Mouse (Mus musculus) midbrain, embryonic 10.5 days (tissue): Measurements from ENCODE around the gene Usp29. TPM values are rescaled to one million over a fixed set of nuclear protein-coding genes. Genes with fewer than 3 reads are reported as not detected.
A peak's percentile ranks its signal among the peaks of the same experiment; 100 is the strongest.
"Not testable (repeated sequence)": the region's sequence is repeated elsewhere in the genome, so short reads cannot be mapped to it uniquely, and the experiment has no call there.

Experiments used
- DNase-seq: peaks from one replicate; pipeline ENCODE4 v3.0.0-alpha.2; 2017; ENCODE audit warnings: low spot score
- H3K27ac ChIP-seq: fragments of 300-500 bp; sonication (generic); replicated peaks from 2 replicates; pipeline ENCODE4 v1.5.1; 2016; ENCODE audit warnings: mild to moderate bottlenecking
- H3K27me3 ChIP-seq: fragments of 300-500 bp; sonication (generic); 2 replicates; pipeline ENCODE4 v1.6.1; 2016; ENCODE audit warnings: low read depth, mild to moderate bottlenecking; ENCODE audit not compliant: poor library complexity, severe bottlenecking
- H3K36me3 ChIP-seq: fragments of 300-500 bp; sonication (generic); 2 replicates; pipeline ENCODE4 v1.6.1; 2016; ENCODE audit warnings: mild to moderate bottlenecking, moderate library complexity
- H3K4me1 ChIP-seq: fragments of 300-500 bp; sonication (generic); 2 replicates; pipeline ENCODE4 v1.6.1; 2016
- H3K4me3 ChIP-seq: fragments of 300-500 bp; sonication (generic); 2 replicates; pipeline ENCODE4 v1.5.1; 2016; ENCODE audit warnings: mild to moderate bottlenecking, moderate library complexity
- H3K9me3 ChIP-seq: fragments of 300-500 bp; sonication (generic); replicated peaks from 2 replicates; pipeline ENCODE4 v1.6.1; 2016; ENCODE audit warnings: mild to moderate bottlenecking
- WGBS: fragments of 180-500 bp; shearing (Covaris S2); methylation state at CpG from one replicate; pipeline ENCODE4 v1.1.7; 2016; 5-methylcytosine and 5-hydroxymethylcytosine counted together
- polyA plus RNA-seq: library from polyadenylated mRNA; unstranded; fragments of >200 nt; fragmentation: Nextera tagmentation; extraction: Ambion mirVana; gene quantifications from 2 replicates; pipeline ENCODE4 v1.2.1, GENCODE M21; 2016

Gene Usp29
- polyA plus RNA-seq, 1 experiment from 2014 or later, result 7.7 TPM

- Histone ChIP-seq H3K27ac (no peak overlapping the region), H3K36me3 (no peaks in the 10 kb centered on the region), H3K27me3 (no peaks in the 10 kb centered on the region), H3K9me3 (no peaks in the 10 kb centered on the region), H3K4me3 (no peak overlapping the region), H3K4me1 (peaks cover 14% of the 10 kb centered on the region)
- 68% methylated on average over 2 of the region's 2 CpGs for WGBS
- DNase-seq, result no peak
Measured at GRCm38 (mm10) chr7:6929286-6929685, 198.9 kb downstream of the Usp29 start.

GRCm38 (mm10) chr7:6934741-6935140, 204.4 kb downstream of the Usp29 start:
- no peaks in the 10 kb centered on the region for H3K36me3 ChIP-seq
- H3K4me1 ChIP-seq, result no peaks in the 10 kb centered on the region
- H3K9me3 ChIP-seq, result 0 out of 2 replicates have a peak, but pooled peaks cover 3% of the 10 kb centered on the region
- H3K27ac ChIP-seq, result no peak overlapping the region
- WGBS, result 83% methylated on average over 5 of the region's 5 CpGs
- no peak overlapping the region for H3K4me3 ChIP-seq
- DNase-seq, result no peak
- H3K27me3 ChIP-seq, result no peaks in the 10 kb centered on the region

GRCm38 (mm10) chr7:6937040-6937439, 206.7 kb downstream of the Usp29 start:
- H3K4me3 ChIP-seq, result no peak overlapping the region
- WGBS, result 59% methylated on average over 11 of the region's 11 CpGs

GRCm38 (mm10) chr7:6940761-6941231, 210.4 kb downstream of the Usp29 start:
- H3K36me3 ChIP-seq, result no peaks in the 10 kb centered on the region
- 0 out of 2 replicates have a peak, but pooled peaks cover 3% of the 10 kb centered on the region for H3K9me3 ChIP-seq
- H3K27me3 ChIP-seq, result no peaks in the 10 kb centered on the region
- H3K4me3 ChIP-seq, result peak overlapping the region; percentile 28; the same call in 1 of the 2 replicates
- H3K27ac ChIP-seq, result no peak overlapping the region
- 23% methylated on average over 16 of the region's 16 CpGs for WGBS
- DNase-seq, result peak; percentile 62
- H3K4me1 ChIP-seq, result no peaks in the 10 kb centered on the region

More at GRCm38 (mm10) chr7:6937040-6937439, 206.7 kb downstream of the Usp29 start:
- Histone ChIP-seq H3K4me1 (no peaks in the 10 kb centered on the region), H3K9me3 (0 out of 2 replicates have a peak, but pooled peaks cover 3% of the 10 kb centered on the region), H3K27ac (peak overlapping the region; percentile 61; the same call in 1 of the 2 replicates), H3K36me3 (no peaks in the 10 kb centered on the region), H3K27me3 (no peaks in the 10 kb centered on the region)
- DNase-seq, result peak; percentile 75

DNA sequence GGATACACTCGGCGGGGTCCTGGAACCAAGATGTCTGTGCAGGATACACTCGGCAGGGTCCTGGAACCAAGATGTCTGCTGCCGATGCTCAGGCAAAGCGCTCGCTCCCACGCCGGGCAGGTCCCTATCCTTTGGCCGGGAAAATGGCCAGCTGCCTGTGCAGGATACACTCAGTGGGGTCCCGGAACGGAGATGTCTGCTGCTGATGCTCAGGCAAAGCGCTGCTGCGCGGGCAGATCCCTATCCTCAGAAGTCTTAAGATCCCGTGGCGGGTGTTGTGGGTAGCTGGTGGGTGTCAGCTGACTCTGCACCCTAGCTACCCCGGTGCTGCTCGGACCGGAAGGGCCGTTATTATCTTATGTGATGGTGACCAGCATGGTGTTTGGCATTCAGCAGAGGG, 217.7 kb downstream of the Usp29 start:
- H3K27me3 ChIP-seq, H3K27ac ChIP-seq, H3K4me1 ChIP-seq, H3K4me3 ChIP-seq, DNase-seq, H3K36me3 ChIP-seq: not testable (repeated sequence)
- 92% methylated on average over 20 of the region's 20 CpGs for WGBS
- peaks cover 10% of the 10 kb centered on the region; the same call in 1 of the 2 replicates for H3K9me3 ChIP-seq

DNA sequence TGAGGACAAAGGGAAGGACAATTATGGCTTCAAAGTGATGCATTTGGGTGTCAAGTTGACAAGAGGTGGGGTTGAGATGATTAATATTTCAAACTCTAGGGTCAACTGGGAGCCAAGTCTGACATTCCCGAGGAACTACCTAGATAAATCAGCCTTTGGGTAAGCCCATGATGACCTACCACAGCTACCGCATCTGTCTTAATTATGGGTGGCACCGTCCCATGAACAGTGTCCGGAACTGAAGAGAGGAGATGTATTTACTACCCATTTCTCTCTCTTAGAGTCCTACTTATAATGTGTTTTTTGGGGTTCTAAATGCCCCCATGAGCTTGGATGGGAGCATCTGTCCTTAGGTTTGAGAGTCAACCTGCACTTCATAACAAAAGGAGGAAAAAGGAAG, 226.2 kb downstream of the Usp29 start:
- peaks cover 20% of the 10 kb centered on the region; the same call in 1 of the 2 replicates for H3K9me3 ChIP-seq
- no peaks in the 10 kb centered on the region for H3K27me3 ChIP-seq
- 90% methylated on average over 4 of the region's 4 CpGs for WGBS
- no peak overlapping the region for H3K4me3 ChIP-seq
- H3K27ac ChIP-seq, result no peak overlapping the region
- no peak for DNase-seq
- H3K36me3 ChIP-seq, result no peaks in the 10 kb centered on the region
- no peaks in the 10 kb centered on the region for H3K4me1 ChIP-seq

DNA sequence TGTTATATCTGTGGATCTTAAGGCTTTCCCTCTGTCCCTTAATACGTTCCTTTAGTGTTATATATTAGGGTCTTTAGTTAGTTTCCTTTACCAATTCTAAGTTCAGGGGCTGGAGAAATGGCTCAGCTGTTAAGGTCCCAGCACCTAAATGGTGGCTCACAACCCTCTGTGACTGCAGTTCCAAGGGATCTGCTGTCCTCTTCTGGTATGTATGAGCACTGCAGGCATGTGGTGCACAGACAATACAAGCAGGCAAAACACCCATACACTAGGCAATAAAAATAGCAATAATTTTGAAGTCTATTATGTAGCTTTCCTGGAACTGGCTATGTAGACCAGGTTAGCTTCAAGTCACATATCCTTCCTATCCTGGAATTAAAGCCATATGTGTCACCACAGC, 228.2 kb downstream of the Usp29 start:
- H3K4me1 ChIP-seq, result no peaks in the 10 kb centered on the region
- H3K36me3 ChIP-seq, result no peaks in the 10 kb centered on the region
- DNase-seq, result no peak
- H3K9me3 ChIP-seq, result peaks cover 18% of the 10 kb centered on the region; the same call in 1 of the 2 replicates
- WGBS, result 92% methylated on average over 1 of the region's 1 CpGs
- no peaks in the 10 kb centered on the region for H3K27me3 ChIP-seq
- no peak overlapping the region for H3K27ac ChIP-seq
- H3K4me3 ChIP-seq, result no peak overlapping the region

DNA sequence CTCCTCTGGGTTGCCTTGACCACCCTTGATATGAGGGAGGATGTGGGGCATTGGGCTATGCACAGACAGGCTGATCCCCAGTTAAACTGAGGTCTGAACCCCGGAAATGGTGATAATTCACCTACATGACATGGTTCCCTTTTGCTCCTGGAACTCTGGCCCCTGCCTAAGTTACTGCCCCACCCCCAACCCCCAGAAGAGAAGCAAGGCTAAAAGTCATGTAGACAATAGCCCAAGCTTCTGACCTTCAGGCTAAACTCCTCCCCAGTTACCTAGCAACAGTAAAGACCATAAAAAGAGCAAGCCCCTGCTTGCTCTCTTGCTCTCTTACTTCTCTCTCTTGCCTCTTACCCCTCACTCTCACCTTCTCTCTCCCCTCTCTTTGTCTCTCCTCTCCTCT, 243.2 kb downstream of the Usp29 start:
- no peak for DNase-seq
- no peaks in the 10 kb centered on the region for H3K27me3 ChIP-seq
- no peak overlapping the region for H3K4me3 ChIP-seq
- H3K27ac ChIP-seq, result no peak overlapping the region
- peaks cover 25% of the 10 kb centered on the region for H3K9me3 ChIP-seq
- no peaks in the 10 kb centered on the region for H3K4me1 ChIP-seq
- no peaks in the 10 kb centered on the region for H3K36me3 ChIP-seq
- 85% methylated on average over 1 of the region's 1 CpGs for WGBS

DNA sequence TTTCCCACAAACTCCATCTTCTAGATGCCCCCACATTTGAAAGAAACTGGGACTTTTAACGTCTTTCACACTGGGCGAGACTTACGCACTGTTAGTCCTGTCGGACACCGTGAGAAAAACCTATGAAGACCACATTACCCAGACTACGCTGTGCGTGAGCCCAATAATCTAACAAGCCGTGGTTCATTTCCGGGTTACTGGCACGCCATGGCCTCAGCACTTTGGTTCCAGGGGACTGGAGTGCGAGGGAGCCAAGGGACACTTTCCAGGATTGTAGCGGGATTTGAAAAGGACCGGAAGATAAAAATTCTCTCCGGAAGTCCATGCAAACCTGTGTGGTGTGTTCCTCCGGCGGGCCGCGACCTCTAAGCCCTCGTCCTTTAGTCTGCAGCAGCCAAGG, 246.5 kb downstream of the Usp29 start:
- no peak overlapping the region for H3K27ac ChIP-seq
- no peaks in the 10 kb centered on the region for H3K36me3 ChIP-seq
- 91% methylated on average over 19 of the region's 19 CpGs for WGBS
- no peaks in the 10 kb centered on the region for H3K4me1 ChIP-seq
- no peaks in the 10 kb centered on the region for H3K27me3 ChIP-seq
- peaks cover 30% of the 10 kb centered on the region for H3K9me3 ChIP-seq
- no peak for DNase-seq
- no peak overlapping the region for H3K4me3 ChIP-seq

DNA sequence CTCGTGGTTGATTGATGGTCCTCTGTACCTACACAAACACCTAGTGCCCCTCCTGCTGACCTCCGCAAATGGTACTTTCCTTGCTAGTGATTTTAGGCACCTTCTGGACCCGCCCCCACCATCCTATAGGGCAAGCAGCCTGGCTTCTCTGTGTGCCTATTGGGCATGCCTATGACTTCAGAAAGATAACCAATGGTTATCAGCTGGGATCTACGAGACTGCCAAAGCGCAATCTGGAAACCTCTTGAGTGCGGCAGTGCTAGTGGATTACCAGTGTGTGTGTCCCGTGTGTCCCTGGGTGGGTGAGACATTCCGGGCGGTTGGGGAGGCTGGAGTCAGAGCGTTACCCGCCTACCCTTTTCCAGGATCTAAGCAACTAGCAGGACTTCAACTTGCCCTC, 264.9 kb downstream of the Usp29 start, which contains the start of gene Aurkc:
Gene Aurkc, plus strand, starts transcription at position 50 of the 400 bp plus-strand sequence.
- H3K9me3 ChIP-seq, H3K4me3 ChIP-seq, H3K27ac ChIP-seq, H3K36me3 ChIP-seq, DNase-seq, H3K27me3 ChIP-seq, H3K4me1 ChIP-seq: not testable (repeated sequence)
- 84% methylated on average over 11 of the region's 11 CpGs for WGBS

GRCm38 (mm10) chr7:6998914-6999313, 268.5 kb downstream of the Usp29 start:
- H3K4me1 ChIP-seq, H3K27ac ChIP-seq, H3K27me3 ChIP-seq, DNase-seq, H3K9me3 ChIP-seq, H3K4me3 ChIP-seq, H3K36me3 ChIP-seq: not testable (repeated sequence)
- WGBS, result 77% methylated on average over 3 of the region's 3 CpGs

- not testable (repeated sequence) for H3K9me3 ChIP-seq, H3K36me3 ChIP-seq, H3K4me3 ChIP-seq, H3K4me1 ChIP-seq, H3K27me3 ChIP-seq, H3K27ac ChIP-seq, DNase-seq
- whole genome bisulfite sequencing, result 70% methylated on average over 5 of the region's 5 CpGs
Measured at GRCm38 (mm10) chr7:7005441-7005840, 275.1 kb downstream of the Usp29 start.
